Mouse (Mus musculus): ENCODE data around the gene Usp3.

Usp3 gene

DNA sequence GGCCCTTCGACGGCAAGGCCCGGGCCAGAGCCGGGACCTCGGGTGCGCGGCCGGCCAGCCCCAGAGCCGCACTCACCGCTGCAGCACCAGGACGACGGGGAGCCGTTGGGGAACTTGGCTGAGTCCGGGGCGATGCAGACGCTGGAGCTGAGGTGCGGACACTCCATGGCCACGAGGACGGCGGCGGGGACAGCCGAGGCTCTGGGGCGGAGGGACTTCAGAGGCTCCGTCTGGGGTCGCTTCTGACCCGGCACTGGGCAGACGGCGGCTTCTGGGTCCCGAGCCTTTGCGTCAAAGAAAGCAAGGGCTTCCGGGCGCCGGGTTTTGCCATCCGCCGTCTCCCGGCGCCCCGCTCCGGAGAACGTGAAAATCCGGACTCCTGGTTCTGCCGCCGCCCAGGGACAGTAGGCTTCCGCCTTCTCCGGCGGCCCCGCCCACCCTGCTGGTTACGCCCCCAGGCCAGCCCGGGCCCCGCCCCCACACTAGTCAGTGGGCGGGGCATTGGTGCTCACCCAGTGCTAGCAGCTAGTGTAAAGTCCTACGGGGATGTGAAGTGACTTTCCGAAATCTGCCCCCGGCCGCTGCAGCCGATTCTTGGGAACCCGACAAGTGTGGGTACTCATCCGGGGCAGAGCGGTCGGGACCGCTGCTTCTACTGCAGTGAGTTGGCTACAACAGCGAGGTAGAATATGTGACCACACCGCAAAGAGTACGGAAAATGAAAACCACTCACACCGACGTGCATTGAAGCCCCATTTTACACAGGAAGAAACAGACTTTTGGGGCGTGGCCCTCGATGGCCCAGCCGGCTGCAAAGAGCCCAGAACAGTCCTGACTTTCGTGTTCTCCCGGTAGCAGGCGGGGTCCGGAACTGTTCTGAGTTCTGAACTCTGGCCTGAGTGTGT is at the start of gene Usp3:
Gene Usp3, minus strand, starts transcription at position 435 of the 905 bp plus-strand sequence.
- peak; percentile 92 to 95 for DNase-seq (ENCODE audit: low spot score in 2 of 2)

DNA sequence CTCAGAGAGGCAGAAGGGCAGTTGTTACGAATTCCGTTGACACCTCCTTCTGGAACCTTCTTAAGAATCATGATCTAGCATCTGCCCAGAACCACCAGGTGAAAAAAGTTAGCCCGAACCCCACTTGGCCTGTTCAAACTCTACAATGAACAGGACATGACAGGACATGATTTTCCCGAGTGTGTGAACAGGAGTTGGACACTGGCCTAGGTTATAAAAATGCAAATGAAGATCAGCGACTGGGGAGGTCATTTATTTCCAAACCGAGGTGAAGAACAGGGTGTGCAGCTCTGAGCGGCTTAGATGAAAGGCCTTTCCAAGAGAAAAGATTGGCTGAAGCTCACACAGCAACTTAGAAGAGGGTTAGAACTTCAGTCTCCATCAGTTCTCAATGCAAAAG is 47.5 kb upstream of the Usp3 start:
- no peak for DNase-seq (ENCODE audit: low spot score in 2 of 2)

DNA sequence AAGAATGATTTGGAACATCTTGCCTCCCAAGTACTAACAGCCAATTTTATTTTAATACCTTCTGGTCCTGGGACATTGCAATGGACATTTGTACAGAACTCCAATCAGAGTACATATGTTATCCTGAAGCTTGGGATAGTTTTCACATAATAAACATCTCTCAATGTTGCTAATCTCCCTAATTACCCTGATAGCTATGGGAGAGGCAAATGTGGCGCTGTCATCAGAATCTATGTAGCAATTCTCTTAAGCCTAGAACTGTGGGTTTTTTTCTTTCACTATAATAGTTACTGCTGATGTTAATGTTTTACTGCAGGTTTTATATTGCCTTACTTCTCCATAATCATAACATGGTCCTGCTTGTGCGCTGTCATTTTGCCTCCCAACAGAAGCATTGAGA is 46.7 kb upstream of the Usp3 start:
- no peak for DNase-seq (ENCODE audit: low spot score in 2 of 2)

DNA sequence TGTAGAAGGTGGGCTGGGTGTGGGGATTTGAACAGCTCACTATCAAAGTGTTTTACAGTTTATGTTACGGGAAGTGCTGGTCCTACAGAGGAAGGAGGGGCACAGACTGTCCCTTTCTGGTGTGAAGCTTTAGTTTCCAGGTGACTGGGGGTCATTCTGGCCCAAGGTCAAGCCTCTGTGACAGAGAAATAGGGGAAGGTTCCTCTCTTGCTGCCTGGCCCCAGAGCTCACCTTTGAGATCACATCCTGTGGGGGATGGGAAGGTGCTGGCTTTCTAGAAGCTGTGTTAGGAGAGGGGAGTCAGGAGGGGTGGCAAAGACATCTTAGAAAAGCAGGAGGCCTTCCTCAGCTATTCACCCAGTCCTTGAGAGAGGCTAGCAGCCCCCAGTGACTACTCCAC is 39.5 kb upstream of the Usp3 start:
- DNase-seq (ENCODE audit: low spot score in 2 of 2) = no peak

DNA sequence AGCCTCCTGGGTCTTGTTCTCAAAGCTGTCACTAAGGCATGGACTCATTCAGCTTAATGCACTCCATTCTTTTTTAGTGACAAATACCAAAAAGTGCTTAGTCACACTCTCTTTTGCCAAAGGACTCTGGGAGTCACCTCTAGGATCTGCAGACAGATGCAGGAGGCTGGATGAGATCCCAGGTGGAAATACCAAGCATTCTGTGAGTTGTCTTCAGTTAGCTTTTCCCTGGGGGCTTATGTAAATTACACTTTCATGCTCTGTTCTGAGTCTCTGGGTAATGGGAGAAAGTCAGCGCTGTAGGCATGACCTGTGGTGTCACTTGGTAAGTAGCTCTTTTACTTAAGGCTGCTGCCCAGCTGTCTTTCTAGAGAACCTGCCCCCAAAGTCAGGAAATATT is 38.0 kb upstream of the Usp3 start:
- no peak for DNase-seq (ENCODE audit: low spot score in 2 of 2)

DNA sequence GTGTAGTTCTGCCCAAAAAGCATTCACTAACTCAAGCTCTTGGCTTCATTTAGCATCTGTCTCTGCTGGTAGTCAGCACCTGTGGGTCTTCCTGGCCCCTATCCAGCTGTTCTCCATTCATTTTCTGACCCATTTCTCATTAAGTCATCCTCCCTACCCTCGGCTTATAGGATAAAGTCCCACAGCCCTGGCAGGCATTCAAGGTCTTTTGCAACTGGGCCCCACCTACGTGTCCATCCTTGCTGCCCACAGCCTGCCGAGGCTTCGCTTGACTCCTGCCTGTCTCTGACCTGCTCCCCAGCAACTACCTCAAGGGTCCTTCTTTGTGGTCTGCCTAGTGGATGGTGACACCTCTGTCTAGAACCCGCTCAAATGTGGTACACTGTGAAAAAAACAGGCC is 33.7 kb upstream of the Usp3 start:
- DNase-seq (ENCODE audit: low spot score in 2 of 2) = no peak

DNA sequence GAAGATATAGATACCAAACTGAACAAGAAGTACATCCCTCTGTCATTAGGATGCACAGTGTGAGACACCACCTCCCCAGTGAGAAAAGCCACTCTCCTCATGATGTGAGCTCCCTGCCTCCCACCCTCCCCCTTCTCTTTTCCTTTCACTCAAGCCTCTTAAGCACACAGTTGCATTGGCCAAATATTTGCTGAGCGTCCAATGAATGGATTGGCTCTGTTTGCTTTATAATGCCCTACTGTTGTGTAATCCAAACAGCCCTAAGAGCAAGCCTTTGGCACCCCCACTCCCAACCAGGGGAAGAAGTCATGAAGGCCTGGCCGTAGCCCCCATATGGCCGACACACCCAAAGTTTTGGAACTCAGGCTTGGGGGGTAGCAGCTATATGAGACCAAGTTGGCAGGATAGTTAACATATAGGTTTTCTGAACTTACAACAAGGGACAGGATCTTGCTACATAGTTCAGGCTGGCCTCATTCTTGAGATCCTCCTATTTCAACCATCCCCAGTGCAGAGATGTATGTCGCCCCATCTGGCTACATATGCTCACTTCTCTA is 33.1 kb upstream of the Usp3 start:
- DNase-seq (ENCODE audit: low spot score in 2 of 2) = no peak

DNA sequence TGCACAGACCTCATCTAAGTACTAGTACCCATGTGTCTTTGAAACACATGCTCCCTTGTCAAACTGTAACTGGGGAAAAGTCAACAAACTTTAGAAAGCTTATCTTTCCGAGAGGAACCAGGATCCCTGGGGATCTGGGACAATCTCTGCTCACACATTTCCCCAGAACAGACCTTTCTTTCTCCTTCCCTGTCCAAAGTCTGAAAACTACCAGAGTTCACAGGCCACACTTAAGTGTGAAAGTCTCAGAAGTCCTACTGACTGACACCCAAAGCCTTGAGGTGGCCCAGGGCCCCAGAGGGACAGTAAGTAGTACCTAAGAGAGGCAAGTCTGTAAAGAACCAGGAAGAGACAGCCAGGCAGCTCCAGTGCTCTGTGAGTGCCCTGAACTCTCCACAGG is 31.9 kb upstream of the Usp3 start:
- no peak for DNase-seq (ENCODE audit: low spot score in 2 of 2)

DNA sequence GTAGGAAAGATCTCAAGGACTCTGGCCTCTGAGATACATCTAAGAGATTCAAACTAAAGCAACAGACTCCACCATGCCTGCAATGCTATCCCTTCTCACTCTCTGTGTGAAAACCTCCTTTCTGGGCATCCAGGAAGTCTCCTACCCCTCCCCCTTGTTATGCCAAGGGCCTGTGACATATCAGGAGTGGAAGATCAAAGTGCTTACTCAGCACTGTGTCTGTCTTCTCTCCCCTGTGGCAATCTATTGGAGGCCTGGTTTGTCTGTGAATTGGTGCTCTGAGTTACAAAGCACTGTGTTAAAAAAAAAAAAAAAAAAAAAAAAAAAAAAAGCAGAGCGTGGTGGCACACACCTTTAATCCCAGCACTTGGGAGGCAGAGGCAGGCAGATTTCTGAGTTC is 30.7 kb upstream of the Usp3 start:
- DNase-seq (ENCODE audit: low spot score in 2 of 2) = no peak

DNA sequence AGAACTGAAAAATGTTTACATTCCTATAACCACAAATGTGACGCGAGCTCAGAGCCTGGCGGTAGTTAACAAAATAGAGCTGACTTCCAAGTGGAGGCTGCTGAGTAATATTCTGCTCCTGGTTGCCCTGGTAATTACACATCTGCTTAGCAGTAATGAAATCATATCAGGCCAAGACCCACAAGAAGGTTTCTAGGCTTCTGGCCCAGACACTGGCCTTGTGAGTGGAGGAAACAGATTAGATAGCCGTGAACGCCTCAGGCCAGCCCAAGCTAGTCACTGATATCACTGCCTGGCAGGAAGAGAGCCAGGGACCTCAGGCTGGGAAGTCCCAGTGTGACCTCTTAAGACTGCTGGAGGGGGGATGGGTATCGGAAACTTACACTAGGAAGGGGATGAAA is 27.6 kb upstream of the Usp3 start:
- DNase-seq (ENCODE audit: low spot score in 2 of 2) = no peak

DNA sequence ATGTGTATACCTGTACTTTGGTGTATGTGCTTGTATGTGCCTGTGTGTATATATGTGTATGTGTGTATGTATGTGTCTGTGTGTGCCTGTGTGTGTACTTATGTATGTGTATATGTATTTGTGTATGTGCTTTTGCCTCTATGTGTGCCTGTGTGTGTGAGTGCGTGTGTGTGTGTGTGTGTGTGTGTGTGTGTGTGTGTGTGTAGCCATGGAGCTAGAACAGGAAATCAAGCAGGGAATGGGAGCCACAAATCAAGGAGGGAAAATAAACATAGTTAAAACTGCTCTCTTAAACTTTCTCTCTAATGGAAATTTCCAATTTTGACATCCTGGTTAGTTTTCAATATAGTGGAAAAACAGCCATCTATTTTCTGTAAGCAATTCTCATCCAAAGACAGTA is 27.1 kb upstream of the Usp3 start:
- DNase-seq (ENCODE audit: low spot score in 2 of 2) = no peak

DNA sequence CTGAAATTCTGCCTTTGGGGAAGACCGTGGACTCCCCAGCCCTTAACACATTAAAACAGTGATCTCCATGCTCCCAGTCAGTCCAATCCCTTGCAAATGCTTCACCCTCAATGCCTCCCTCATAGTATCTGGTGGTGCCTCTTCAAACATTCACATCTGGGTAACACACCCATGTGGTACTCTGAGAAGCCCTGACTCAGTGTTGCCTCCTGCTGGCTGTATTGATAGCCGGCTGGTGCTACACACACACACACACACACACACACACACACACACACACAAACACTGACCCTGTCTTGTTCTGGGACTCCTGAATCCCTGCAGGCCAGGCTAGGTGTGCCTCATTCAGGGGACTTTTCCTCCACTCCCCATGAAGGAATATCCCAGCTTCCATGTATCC is 24.9 kb upstream of the Usp3 start:
- no peak for DNase-seq (ENCODE audit: low spot score in 2 of 2)

DNA sequence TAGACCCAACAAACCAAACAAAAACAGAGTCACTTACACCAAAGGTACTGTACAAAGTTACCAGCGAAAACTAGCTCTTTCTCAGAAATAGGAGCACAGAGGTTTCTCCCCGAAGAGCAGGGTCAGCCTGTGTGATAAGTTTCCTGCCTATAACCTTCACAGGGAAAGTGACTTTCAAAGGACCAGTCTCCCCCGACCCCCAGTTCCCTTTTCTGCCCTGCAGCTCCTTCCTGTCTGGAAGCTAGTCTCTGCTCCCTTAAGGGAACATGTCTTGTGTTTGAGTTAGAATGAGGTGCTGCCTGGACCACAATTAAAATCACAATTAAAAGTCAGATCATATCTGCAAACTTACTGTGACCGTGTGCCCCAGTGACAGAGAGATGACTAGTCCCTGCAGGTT is 23.9 kb upstream of the Usp3 start:
- no peak for DNase-seq (ENCODE audit: low spot score in 2 of 2)

DNA sequence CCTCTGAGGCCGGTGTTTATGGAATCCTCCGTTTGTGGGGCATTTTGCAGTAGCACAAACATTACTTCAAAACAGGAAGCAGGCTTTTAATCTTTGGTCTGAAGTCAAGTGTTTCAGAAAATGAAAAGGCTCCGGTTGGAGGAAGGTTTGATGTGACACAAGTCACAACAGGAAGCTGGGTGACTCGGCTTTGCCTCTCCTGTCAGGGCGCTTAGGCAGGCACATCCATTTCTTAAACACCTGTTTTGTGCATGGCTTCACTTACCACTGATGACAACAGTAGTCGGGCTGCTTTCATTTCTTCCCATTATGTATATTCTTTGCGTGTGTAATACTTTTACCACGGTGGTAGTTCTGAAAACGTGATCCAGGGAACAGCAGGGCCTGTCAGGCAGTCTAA is 22.2 kb upstream of the Usp3 start:
- DNase-seq (ENCODE audit: low spot score in 2 of 2) = no peak

DNA sequence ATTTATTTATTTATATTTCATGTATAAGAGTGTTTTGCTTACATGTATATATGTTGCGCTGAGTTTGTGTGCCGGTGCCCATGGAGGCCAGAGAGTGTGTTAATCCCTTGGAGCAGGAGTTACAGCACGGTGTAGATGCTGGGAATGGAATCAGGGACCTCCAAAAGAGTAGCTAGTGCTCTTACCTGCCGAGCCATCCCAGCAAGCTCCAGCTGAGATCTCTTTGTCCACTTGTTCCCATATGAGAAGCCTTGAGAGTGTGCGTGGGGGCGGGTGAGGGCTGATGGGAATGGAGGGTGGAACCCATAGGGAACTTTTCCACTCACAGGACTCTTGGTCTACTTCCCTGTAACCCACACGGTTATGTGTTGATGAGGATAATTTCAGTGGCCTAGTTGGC is 21.6 kb upstream of the Usp3 start:
- DNase-seq (ENCODE audit: low spot score in 2 of 2) = no peak

DNA sequence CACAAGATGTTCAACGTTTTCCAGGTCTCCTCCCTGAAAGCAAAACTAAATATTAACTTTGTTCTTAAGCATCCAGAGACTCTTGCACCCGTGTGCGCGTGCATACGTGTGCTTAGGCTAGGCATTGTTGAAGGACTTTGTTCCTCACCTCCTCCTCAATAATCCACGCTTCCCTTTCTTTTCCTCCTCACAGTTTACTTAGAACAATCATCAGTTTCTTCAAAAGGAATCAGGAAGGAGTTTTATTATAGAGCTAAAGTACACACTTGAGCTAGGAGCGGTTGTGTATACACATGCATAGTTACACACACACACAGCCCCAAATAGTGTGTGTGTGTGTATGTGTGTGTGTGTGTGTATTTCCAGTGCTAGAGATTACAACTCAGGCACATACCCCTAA is 20.7 kb upstream of the Usp3 start:
- no peak for DNase-seq (ENCODE audit: low spot score in 2 of 2)

DNA sequence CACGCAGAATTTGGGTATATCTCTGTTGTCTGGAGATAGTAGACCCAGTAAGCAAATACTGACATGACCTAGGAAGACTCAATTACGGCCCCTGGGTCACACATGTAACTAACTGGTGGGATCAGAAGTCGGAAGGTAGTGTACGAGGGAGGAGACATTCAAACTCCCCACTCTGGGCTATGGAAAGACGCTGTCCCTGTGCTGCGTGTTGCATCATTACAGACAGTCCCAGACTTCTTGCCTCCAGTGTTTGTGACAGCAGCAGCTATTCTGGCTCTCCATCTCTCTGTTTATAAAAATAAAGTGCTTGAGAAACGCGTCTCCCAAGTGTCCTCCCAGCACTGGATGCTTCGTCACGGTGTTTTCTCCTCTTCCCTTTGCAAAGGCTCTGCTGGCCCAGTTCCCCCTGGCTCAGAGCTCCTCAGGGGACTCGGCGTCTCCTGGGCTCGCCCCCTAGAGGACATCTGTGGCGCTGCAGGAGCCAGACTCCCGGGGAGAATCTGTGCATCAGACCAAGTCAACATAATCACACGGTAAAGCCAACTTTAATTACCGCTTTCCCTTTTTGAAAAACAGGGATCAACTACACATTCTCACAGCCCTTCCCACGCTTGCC is 18.6 kb upstream of the Usp3 start:
- DNase-seq (ENCODE audit: low spot score in 2 of 2) = peak; percentile 89 to 94

DNA sequence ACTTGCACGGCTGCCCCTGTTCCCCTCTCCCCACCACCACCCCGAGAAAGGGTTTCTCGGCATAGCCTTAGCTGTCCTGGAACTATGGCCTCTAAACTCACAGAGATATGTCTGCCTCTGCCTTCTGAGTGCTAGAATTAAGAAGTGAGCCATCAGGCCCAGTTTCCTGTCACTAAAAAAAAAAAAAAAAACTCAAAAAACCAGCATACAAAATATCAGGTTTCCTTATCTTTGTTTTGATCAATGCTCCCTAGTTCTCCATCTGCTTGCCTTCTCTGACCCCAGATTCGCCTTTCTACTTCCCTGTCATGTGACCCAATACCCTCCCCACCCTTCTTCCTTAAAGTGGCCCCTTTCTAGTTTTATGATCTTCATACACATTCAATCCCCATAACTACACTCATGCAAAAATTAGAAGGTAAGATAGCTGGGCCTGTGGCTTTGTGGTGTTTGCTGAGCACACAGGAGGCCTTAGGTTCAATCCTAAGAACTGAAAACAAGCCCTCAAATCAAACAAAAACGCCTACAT is 15.9 kb upstream of the Usp3 start:
- no peak for DNase-seq (ENCODE audit: low spot score in 2 of 2)

DNA sequence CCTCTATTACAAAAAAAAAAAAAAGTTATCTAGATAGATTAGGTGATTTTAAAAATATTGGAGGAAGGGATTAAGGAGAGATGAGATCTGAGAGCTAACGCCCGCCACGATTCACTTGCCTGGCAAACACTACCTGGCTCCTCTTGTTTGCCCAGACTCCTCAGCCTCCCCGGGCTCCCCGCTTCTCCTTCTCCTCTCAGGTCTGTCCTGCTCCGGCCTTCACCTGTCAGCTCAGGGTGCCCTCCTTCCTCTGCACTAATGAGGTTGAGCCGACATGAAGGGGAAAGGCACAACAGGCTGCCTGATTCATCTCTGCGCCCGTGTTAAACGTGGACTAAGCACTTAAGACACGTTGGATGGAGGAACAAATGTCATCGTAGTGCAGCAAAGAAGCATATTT is 13.9 kb upstream of the Usp3 start:
- DNase-seq (ENCODE audit: low spot score in 2 of 2) = no peak

DNA sequence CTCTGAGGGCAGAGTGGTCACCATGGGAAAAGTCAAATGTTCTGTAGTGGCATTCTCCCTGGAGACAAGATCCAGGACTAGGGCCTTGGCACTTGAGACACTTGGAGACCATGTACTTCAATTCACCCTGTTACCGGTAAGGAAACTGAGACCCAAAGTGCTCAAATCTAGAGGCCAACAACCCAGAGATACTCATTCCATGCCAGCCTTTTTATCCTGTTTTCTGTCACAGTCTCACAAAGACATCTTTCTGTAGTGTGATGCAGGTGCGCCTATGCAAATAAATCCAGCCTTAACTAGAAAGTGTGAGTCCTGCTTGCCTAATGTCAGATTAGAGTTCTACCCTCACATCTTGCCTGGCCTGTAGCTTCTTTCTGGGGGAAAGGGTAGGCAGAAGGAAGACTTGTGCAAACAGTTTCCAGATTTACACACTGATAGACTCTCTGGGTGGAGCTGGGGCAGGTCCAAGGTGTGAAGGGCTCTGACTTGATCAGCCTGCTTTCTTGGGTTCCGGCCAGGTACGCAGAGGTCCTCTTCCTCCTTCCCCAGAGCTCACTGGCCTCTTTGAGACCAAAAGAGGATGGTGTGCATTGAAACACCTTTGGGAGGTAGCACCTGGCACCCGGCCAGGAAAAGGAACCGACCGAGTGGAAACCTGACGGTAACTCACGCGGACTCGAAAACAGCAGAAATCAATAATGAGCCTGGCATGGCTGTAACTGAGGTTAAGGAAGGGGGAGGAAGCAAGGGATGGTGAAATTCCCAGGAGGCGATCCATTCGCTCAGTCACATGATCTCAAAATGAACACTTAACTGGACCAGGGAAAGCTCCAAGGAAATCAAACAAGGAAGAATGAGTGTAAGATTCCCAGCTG is 13.2 kb upstream of the Usp3 start:
- DNase-seq (ENCODE audit: low spot score in 2 of 2) = no peak

DNA sequence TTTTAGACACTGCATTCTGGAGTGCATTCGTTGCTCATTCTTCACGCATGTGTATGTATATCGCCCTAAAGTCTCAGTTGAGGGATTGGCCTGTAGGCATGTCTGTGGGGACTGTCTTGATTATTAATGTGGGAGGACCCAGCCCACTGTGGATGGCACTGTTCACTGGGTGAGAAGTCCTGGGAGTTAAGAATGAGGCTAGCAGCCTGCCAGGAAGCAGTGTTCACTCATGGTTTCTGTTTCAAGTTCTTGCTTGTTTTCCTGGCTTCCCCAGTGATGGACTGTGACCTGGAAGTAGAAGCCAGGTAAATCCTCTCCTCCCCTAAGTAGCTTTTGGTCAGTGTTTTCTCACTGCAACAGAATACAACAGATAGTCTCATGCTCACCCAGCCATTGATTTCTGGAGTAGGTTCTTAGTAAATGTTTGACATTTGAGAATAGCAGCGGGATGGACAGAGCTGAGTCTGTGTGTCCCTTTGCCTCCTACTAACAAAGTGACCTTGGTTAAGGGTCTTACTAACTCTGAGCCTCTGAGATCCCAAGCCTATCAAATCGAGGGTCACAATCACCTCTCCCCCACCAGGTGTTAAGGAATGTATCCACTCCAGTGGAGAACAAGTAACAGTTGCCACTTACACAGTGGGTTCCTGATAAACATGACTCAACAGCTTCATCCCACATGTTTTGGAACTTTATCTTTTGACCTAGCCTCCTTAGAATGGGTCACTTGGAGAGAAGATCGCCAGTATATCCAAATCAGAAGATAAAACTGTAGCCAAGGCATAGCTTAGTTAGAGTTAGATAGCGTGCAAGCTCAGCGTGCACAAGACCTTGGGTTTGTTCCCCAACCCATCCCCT is 11.6 kb upstream of the Usp3 start:
- no peak for DNase-seq (ENCODE audit: low spot score in 2 of 2)
